Mouse (Mus musculus): ENCODE results near the gene Cog5. TPM values are rescaled to one million over a fixed set of nuclear protein-coding genes. Genes with fewer than 3 reads are reported as not detected.
A peak's percentile ranks its signal among the peaks of the same experiment; 100 is the strongest.

The Cog5 gene
- polyA plus RNA-seq, 1 experiment from 2014 or later: 36.8 TPM

DNA sequence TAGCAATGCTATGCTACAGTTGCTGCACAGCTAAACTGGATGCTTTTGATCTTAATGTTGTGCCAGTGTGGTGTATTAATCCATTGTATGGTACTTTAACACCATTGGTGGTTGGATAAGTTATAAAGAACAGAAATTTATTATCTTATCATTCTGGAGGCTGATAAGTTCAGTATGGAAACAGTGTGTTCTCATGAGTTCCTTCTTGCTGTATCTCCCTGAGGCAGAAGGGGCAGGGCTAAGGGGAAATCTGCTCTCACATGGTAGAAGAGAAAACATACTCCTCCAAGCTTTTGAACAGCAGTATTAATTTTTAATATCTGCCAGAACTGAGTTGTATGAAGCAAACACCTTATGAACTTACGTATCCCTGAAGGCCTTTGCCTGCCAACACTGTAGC is 38.6 kb downstream of the Cog5 start:
- H3K27me3 ChIP-seq (ENCODE audit: control insufficient read depth, insufficient read depth, low read length): no peaks in the 10 kb centered on the region
- H3K27ac ChIP-seq (replicated peaks; ENCODE audit: low read depth, low read length): no peak overlapping the region
- H3K36me3 ChIP-seq (replicated peaks; ENCODE audit: control insufficient read depth, insufficient read depth, low read depth, low read length): no peaks in the 10 kb centered on the region
- no peaks in the 10 kb centered on the region for H3K4me1 ChIP-seq (ENCODE audit: control insufficient read depth, insufficient read depth, low read length)
- no peak for ATAC-seq (replicated peaks; ENCODE audit: insufficient number of reproducible peaks, low FRiP score, low TSS enrichment, low read depth)
- no peak overlapping the region for H3K4me3 ChIP-seq (ENCODE audit: low read depth, low read length)
- no peak for DNase-seq (ENCODE audit: low spot score)
- no peak overlapping the region for H3K4me2 ChIP-seq (ENCODE audit: low read depth, low read length)
- 96% methylated on average over 1 of the region's 1 CpGs for WGBS
- H3K9ac ChIP-seq (replicated peaks; ENCODE audit: low read length): no peak overlapping the region
- H3K9me3 ChIP-seq (replicated peaks; ENCODE audit: control insufficient read depth, low read length): no peaks in the 10 kb centered on the region

DNA sequence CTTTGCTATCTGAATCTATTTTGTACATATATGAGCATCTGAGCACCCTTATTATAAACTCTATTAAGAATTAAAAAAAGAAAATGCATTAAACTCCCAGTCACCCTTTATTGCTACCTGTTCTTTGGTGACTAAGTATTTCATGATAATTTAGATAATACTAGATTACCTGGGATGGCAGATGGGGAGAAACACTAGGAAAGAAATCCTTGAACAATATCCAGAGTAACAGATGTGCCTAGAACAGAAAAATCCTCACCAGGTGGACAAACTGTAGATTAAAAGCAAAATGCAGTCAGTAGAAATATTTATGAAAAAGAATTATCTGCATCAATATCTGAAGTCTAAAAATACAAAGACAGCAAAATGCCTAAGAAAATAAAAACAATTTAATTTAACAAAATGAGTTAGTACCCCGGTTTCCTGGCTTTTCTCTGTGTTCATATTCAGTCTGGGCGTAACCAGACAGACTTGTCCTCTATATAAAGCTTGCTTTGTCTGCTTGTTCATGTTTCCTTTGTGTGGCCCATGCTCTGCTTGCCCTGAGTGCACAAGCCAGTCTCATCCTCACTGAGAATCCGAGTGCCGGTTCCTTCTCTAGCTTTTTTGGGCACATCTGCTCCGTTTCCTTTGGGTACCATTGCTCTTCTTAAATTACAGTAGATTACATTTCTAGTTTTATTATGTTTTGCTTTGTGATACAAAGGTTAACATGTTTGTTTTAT is 46.1 kb downstream of the Cog5 start:
- Histone ChIP-seq H3K27me3 (ENCODE audit: control insufficient read depth, insufficient read depth, low read length) (no peaks in the 10 kb centered on the region), H3K9ac (replicated peaks; ENCODE audit: low read length) (no peak overlapping the region), H3K36me3 (replicated peaks; ENCODE audit: control insufficient read depth, insufficient read depth, low read depth, low read length) (no peaks in the 10 kb centered on the region), H3K4me3 (ENCODE audit: low read depth, low read length) (no peak overlapping the region), H3K4me1 (ENCODE audit: control insufficient read depth, insufficient read depth, low read length) (no peaks in the 10 kb centered on the region), H3K9me3 (replicated peaks; ENCODE audit: control insufficient read depth, low read length) (no peaks in the 10 kb centered on the region), H3K27ac (replicated peaks; ENCODE audit: low read depth, low read length) (no peak overlapping the region), H3K4me2 (ENCODE audit: low read depth, low read length) (no peak overlapping the region)
- ATAC-seq (replicated peaks; ENCODE audit: insufficient number of reproducible peaks, low FRiP score, low TSS enrichment, low read depth) (no peak), DNase-seq (ENCODE audit: low spot score) (no peak)
- 30% methylated on average over 5 of the region's 5 CpGs for WGBS

DNA sequence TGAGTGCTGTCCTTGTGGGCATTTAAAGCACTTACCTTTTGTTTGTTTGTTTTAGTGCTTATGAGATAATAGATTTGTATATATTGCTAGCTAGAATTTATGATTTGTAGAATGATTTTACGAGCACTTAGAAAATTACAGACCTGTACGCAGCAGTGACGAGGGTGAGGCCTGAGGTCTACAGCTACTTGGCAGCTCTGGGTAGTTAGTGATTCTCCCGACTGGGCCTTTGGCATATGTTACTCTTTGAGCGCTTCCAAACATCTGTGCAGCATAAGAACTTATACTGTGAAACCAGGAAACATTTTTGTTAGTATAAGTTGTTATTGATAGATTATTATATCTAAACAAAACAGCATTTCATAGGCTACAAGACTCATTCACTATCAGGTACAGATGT is 46.7 kb downstream of the Cog5 start:
- Histone ChIP-seq H3K9me3 (replicated peaks; ENCODE audit: control insufficient read depth, low read length) (no peaks in the 10 kb centered on the region), H3K9ac (replicated peaks; ENCODE audit: low read length) (no peak overlapping the region), H3K4me3 (ENCODE audit: low read depth, low read length) (no peak overlapping the region), H3K27ac (replicated peaks; ENCODE audit: low read depth, low read length) (no peak overlapping the region), H3K4me1 (ENCODE audit: control insufficient read depth, insufficient read depth, low read length) (no peaks in the 10 kb centered on the region), H3K4me2 (ENCODE audit: low read depth, low read length) (no peak overlapping the region), H3K36me3 (replicated peaks; ENCODE audit: control insufficient read depth, insufficient read depth, low read depth, low read length) (no peaks in the 10 kb centered on the region), H3K27me3 (ENCODE audit: control insufficient read depth, insufficient read depth, low read length) (no peaks in the 10 kb centered on the region)
- no peak for ATAC-seq (replicated peaks; ENCODE audit: insufficient number of reproducible peaks, low FRiP score, low TSS enrichment, low read depth)
- no peak for DNase-seq (ENCODE audit: low spot score)
- WGBS: 73% methylated on average over 5 of the region's 5 CpGs

DNA sequence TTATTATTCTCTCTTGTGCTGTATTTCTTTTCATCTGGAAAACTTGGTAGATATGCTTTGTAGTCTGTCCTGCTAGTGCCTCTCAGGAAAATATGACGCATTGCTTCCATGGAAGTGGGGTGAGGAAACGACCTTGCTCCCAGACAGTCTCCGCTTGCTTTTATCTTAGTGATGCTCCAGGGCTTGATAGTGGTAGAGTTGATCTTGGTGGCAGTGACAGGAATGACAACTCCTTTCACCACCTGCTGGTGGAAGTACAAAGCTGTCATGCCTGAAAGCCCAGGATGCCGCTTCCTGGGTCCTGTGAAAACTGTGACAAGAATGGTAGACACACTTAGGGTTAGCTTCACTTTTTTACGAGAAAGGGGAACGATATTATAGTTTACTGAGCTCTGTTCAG is 49.2 kb downstream of the Cog5 start:
- no peak for DNase-seq (ENCODE audit: low spot score)
- no peak overlapping the region for H3K27ac ChIP-seq (replicated peaks; ENCODE audit: low read depth, low read length)
- no peaks in the 10 kb centered on the region for H3K4me1 ChIP-seq (ENCODE audit: control insufficient read depth, insufficient read depth, low read length)
- H3K27me3 ChIP-seq (ENCODE audit: control insufficient read depth, insufficient read depth, low read length): no peaks in the 10 kb centered on the region
- no peaks in the 10 kb centered on the region for H3K9me3 ChIP-seq (replicated peaks; ENCODE audit: control insufficient read depth, low read length)
- no peak overlapping the region for H3K9ac ChIP-seq (replicated peaks; ENCODE audit: low read length)
- H3K4me2 ChIP-seq (ENCODE audit: low read depth, low read length): no peak overlapping the region
- no peaks in the 10 kb centered on the region for H3K36me3 ChIP-seq (replicated peaks; ENCODE audit: control insufficient read depth, insufficient read depth, low read depth, low read length)
- ATAC-seq (replicated peaks; ENCODE audit: insufficient number of reproducible peaks, low FRiP score, low TSS enrichment, low read depth): no peak
- 74% methylated on average over 6 of the region's 6 CpGs for WGBS
- no peak overlapping the region for H3K4me3 ChIP-seq (ENCODE audit: low read depth, low read length)

DNA sequence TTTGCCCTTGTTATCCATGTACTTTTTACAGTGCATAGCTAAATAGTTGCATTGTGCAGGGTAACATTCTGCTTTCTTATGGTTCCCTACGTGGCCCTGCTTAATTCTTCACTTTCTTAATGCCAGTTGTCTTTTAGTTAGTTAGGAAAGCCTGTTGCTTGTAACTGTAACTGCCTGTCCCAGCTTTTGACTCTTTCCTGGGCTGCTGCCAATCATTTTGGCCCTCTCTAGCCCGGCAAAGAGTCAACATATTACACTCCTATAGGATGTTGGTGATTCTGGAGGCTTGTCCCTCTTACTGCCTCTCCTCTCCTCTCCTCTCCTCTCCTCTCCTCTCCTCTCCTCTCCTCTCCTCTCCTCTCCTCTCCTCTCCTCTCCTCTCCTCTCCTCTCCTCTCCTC is 51.5 kb downstream of the Cog5 start:
- H3K36me3 ChIP-seq (replicated peaks; ENCODE audit: control insufficient read depth, insufficient read depth, low read depth, low read length): no peaks in the 10 kb centered on the region
- no peak for DNase-seq (ENCODE audit: low spot score)
- H3K9ac ChIP-seq (replicated peaks; ENCODE audit: low read length): no peak overlapping the region
- no peak for ATAC-seq (replicated peaks; ENCODE audit: insufficient number of reproducible peaks, low FRiP score, low TSS enrichment, low read depth)
- no peak overlapping the region for H3K4me2 ChIP-seq (ENCODE audit: low read depth, low read length)
- no peaks in the 10 kb centered on the region for H3K4me1 ChIP-seq (ENCODE audit: control insufficient read depth, insufficient read depth, low read length)
- H3K9me3 ChIP-seq (replicated peaks; ENCODE audit: control insufficient read depth, low read length): no peaks in the 10 kb centered on the region
- H3K4me3 ChIP-seq (ENCODE audit: low read depth, low read length): no peak overlapping the region
- no peaks in the 10 kb centered on the region for H3K27me3 ChIP-seq (ENCODE audit: control insufficient read depth, insufficient read depth, low read length)
- 46% methylated on average over 2 of the region's 2 CpGs for WGBS
- H3K27ac ChIP-seq (replicated peaks; ENCODE audit: low read depth, low read length): no peak overlapping the region

DNA sequence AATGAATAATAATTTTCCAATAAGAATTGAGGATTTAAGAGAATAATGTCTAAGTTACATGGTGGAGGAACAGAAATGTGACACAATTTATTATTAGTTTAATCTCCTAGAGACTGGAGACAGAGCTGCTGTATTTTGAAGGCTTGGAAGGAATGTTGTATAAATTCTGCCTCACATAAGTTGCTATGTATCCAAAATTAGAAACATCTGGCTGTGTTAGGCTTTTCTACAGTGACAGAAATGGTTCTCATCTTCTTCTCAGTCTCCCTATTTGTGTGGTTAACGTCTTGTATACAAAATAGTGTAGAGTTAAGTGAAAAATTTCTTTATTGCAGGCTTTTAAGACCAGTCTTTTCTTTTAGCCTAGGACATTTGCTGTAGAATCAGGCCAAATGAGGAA is 52.9 kb downstream of the Cog5 start:
- 33% methylated on average over 1 of the region's 1 CpGs for WGBS
- no peaks in the 10 kb centered on the region for H3K4me1 ChIP-seq (ENCODE audit: control insufficient read depth, insufficient read depth, low read length)
- H3K27me3 ChIP-seq (ENCODE audit: control insufficient read depth, insufficient read depth, low read length): no peaks in the 10 kb centered on the region
- DNase-seq (ENCODE audit: low spot score) (peak; percentile 60), ATAC-seq (replicated peaks; ENCODE audit: insufficient number of reproducible peaks, low FRiP score, low TSS enrichment, low read depth) (no peak)
- no peak overlapping the region for H3K27ac ChIP-seq (replicated peaks; ENCODE audit: low read depth, low read length)
- H3K36me3 ChIP-seq (replicated peaks; ENCODE audit: control insufficient read depth, insufficient read depth, low read depth, low read length): no peaks in the 10 kb centered on the region
- no peak overlapping the region for H3K9ac ChIP-seq (replicated peaks; ENCODE audit: low read length)
- H3K4me3 ChIP-seq (ENCODE audit: low read depth, low read length): no peak overlapping the region
- no peaks in the 10 kb centered on the region for H3K9me3 ChIP-seq (replicated peaks; ENCODE audit: control insufficient read depth, low read length)
- no peak overlapping the region for H3K4me2 ChIP-seq (ENCODE audit: low read depth, low read length)

DNA sequence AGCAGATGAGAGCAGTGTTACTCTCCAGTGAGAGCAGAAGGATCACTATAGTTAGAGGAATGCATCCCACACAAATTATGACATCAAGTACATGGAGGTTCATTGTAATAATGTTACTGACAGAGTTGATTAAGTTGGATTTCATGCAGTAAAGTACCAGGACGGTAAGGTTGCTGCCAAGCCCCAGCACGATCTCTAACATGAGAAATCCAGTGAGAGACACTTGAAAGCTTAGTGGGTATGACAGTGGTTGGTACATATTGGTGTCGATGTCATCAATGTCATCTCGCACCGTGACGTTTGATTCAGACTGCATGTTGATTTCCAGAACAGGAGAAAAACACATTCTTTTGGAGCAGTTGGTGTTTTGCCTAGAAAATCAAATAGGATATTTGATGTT is 55.0 kb downstream of the Cog5 start:
- ATAC-seq (replicated peaks; ENCODE audit: insufficient number of reproducible peaks, low FRiP score, low TSS enrichment, low read depth) (no peak), DNase-seq (ENCODE audit: low spot score) (no peak)
- H3K4me3 ChIP-seq (ENCODE audit: low read depth, low read length): no peak overlapping the region
- H3K27ac ChIP-seq (replicated peaks; ENCODE audit: low read depth, low read length): no peak overlapping the region
- H3K9me3 ChIP-seq (replicated peaks; ENCODE audit: control insufficient read depth, low read length): no peaks in the 10 kb centered on the region
- WGBS: 85% methylated on average over 6 of the region's 6 CpGs
- no peaks in the 10 kb centered on the region for H3K4me1 ChIP-seq (ENCODE audit: control insufficient read depth, insufficient read depth, low read length)
- H3K4me2 ChIP-seq (ENCODE audit: low read depth, low read length): no peak overlapping the region
- no peak overlapping the region for H3K9ac ChIP-seq (replicated peaks; ENCODE audit: low read length)
- no peaks in the 10 kb centered on the region for H3K36me3 ChIP-seq (replicated peaks; ENCODE audit: control insufficient read depth, insufficient read depth, low read depth, low read length)
- H3K27me3 ChIP-seq (ENCODE audit: control insufficient read depth, insufficient read depth, low read length): no peaks in the 10 kb centered on the region

DNA sequence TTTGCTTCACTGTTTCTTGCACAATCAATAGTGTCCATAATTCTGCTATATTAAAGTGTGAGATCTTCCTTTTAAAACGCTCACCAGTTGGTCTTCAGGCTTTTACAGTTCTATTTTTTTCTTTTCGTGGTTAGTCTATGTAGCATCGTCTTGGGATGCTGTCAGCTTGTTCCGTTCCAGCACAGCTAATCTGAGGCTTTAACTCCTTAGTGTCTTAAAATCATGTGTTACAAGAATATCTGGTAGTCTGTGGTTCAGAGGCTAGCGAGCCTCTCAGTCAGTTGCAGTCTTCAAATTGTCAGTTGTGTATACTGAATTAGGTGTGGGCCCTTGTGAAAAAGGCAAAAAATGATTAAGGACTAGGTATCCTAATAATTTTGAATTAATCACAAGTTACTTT is 57.6 kb downstream of the Cog5 start:
- no peak overlapping the region for H3K4me2 ChIP-seq (ENCODE audit: low read depth, low read length)
- H3K4me3 ChIP-seq (ENCODE audit: low read depth, low read length): no peak overlapping the region
- DNase-seq (ENCODE audit: low spot score): no peak
- H3K9ac ChIP-seq (replicated peaks; ENCODE audit: low read length): no peak overlapping the region
- no peaks in the 10 kb centered on the region for H3K36me3 ChIP-seq (replicated peaks; ENCODE audit: control insufficient read depth, insufficient read depth, low read depth, low read length)
- H3K4me1 ChIP-seq (ENCODE audit: control insufficient read depth, insufficient read depth, low read length): no peaks in the 10 kb centered on the region
- 54% methylated on average over 5 of the region's 5 CpGs for WGBS
- no peaks in the 10 kb centered on the region for H3K9me3 ChIP-seq (replicated peaks; ENCODE audit: control insufficient read depth, low read length)
- no peak overlapping the region for H3K27ac ChIP-seq (replicated peaks; ENCODE audit: low read depth, low read length)
- H3K27me3 ChIP-seq (ENCODE audit: control insufficient read depth, insufficient read depth, low read length): no peaks in the 10 kb centered on the region
- no peak for ATAC-seq (replicated peaks; ENCODE audit: insufficient number of reproducible peaks, low FRiP score, low TSS enrichment, low read depth)

Measured in embryonic facial prominence, embryonic 11.5 days (tissue).